Mouse (Mus musculus) G1E (cell line): ENCODE measurements around the gene Il22ra1.

Experiments used
- CTCF ChIP-seq: IDR thresholded peaks from 2 replicates; pipeline ENCODE4 v1.5.1; 2012; ENCODE audit warnings: low read depth, low read length, inconsistent platforms, mixed read lengths
- GATA1 ChIP-seq: IDR thresholded peaks from 2 replicates; pipeline ENCODE4 v1.6.1; 2012; ENCODE audit warnings: borderline replicate concordance, low read length, inconsistent platforms, mixed read lengths
- POLR2AphosphoS5 ChIP-seq: IDR thresholded peaks from 2 replicates; pipeline ENCODE4 v1.6.1; 2012; ENCODE audit warnings: low read depth, low read length, inconsistent platforms; ENCODE audit not compliant: insufficient replicate concordance

- TF ChIP-seq CTCF (no peak), POLR2AphosphoS5 (no peak), GATA1 (no peak)
Measured at GRCm38 (mm10) chr4:135685906-135686567, 41.9 kb upstream of the Il22ra1 start, which contains the start of gene Ifnlr1.
